Mouse (Mus musculus) hindbrain, embryonic 13.5 days (tissue): ENCODE data around the gene Kif26b. TPM values are rescaled to one million over a fixed set of nuclear protein-coding genes. Genes with fewer than 3 reads are reported as not detected.

Source experiments
- ATAC-seq: fragments of 200-750 bp; cut with Nextera tagmentation; 2 replicates; pipeline ENCODE4 v1.8.0; 2017; ENCODE audit warnings: moderate TSS enrichment; ENCODE audit not compliant: low FRiP score
- H3K27ac ChIP-seq: fragments of 300-500 bp; sonication (generic); 2 replicates; pipeline ENCODE4 v1.5.1; 2015; ENCODE audit warnings: inconsistent platforms, mild to moderate bottlenecking, moderate library complexity
- H3K27me3 ChIP-seq: fragments of 300-500 bp; sonication (generic); 2 replicates; pipeline ENCODE4 v1.6.1; 2015; ENCODE audit warnings: mild to moderate bottlenecking, inconsistent platforms
- H3K36me3 ChIP-seq: fragments of 300-500 bp; sonication (generic); 2 replicates; pipeline ENCODE4 v1.6.1; 2015; ENCODE audit warnings: mild to moderate bottlenecking, inconsistent platforms
- H3K4me1 ChIP-seq: fragments of 300-500 bp; sonication (generic); replicated peaks from 2 replicates; pipeline ENCODE4 v1.6.1; 2015; ENCODE audit warnings: inconsistent platforms
- H3K4me2 ChIP-seq: fragments of 300-500 bp; sonication (generic); 2 replicates; pipeline ENCODE4 v1.6.1; 2015; ENCODE audit warnings: inconsistent platforms, mild to moderate bottlenecking, moderate library complexity
- H3K4me3 ChIP-seq: fragments of 300-500 bp; sonication (generic); 2 replicates; pipeline ENCODE4 v1.5.1; 2015; ENCODE audit warnings: mild to moderate bottlenecking, inconsistent platforms
- H3K9ac ChIP-seq: fragments of 300-500 bp; sonication (generic); 2 replicates; pipeline ENCODE4 v1.6.1; 2015; ENCODE audit warnings: mild to moderate bottlenecking, inconsistent platforms
- H3K9me3 ChIP-seq: fragments of 300-500 bp; sonication (generic); 2 replicates; pipeline ENCODE4 v1.6.1; 2016; ENCODE audit warnings: inconsistent platforms
- WGBS: fragments of 180-500 bp; shearing (Covaris S2); methylation state at CpG from one replicate; pipeline ENCODE4 v1.1.7; 2015; 5-methylcytosine and 5-hydroxymethylcytosine counted together
- polyA plus RNA-seq: library from polyadenylated mRNA; unstranded; fragments of >200 nt; fragmentation: Nextera tagmentation; extraction: Ambion mirVana; gene quantifications from 2 replicates; pipeline ENCODE4 v1.2.1, GENCODE M21; 2015

Gene Kif26b
- polyA plus RNA-seq, 1 experiment from 2014 or later, result 9.3 TPM

DNA sequence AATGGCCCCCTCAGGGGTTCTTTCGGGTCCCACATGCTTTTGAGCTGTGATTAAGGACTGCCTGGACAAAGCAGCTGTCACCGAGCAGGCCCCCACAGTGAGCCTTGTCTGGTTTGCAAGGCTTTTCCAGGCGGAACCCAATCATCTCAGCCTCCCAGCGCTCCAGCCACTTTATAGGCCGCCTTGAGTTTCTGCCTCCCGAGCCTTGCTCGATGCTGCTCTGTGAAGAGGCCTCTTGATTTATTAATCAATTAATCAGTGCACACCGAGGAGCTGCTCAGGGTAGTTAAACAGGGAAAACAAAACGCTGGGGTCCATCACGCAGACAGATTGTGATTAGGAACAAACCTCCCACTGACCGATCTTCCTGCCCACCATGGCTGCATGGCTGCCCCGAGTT, 148.2 kb downstream of the Kif26b start:
- H3K27me3 ChIP-seq, result no peaks in the 10 kb centered on the region
- H3K9ac ChIP-seq, result no peak overlapping the region; the same call in 1 of the 2 replicates
- ATAC-seq, result 0 out of 2 replicates have a peak, but pooled peaks have one; percentile 32
- peaks cover 22% of the 10 kb centered on the region for H3K4me1 ChIP-seq
- H3K9me3 ChIP-seq, result no peaks in the 10 kb centered on the region
- H3K27ac ChIP-seq, result 0 out of 2 replicates have a peak overlapping the region, but pooled peaks have one; percentile 45
- peaks cover 7% of the 10 kb centered on the region for H3K36me3 ChIP-seq
- 38% methylated on average over 12 of the region's 12 CpGs for WGBS
- no peak overlapping the region for H3K4me3 ChIP-seq
- no peak overlapping the region for H3K4me2 ChIP-seq

DNA sequence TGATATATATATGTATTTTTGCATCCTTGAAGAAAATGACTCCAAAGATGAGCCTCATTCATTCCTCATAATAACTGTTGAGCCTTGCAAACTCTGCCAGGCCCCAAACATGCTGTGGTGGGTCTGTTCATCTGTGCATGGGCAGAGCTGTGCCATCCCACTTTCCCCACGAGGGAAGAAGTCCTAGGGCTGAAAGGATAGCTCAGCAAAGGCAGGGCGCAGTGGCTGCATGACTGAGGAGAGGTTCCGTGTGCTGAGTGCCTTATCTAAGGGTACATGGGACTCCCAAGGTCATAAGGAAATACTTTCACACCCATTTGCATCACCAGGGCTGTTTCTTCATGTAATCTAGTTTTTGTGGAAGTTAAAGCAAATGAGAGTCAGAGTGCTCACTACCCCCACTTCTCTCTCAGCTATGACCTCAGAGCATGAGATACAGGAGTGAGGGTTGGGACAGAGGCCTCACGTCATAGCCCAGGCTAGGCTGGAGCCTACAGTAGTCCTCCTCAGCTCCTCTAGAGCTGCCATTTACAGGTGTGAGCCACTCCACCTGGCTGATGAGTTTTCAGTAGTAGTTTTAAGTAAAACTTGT, 148.8 kb downstream of the Kif26b start:
- H3K9me3 ChIP-seq, result no peaks in the 10 kb centered on the region
- peaks cover 20% of the 10 kb centered on the region for H3K4me1 ChIP-seq
- no peaks in the 10 kb centered on the region for H3K27me3 ChIP-seq
- no peak overlapping the region for H3K4me3 ChIP-seq
- ATAC-seq, result no peak
- 76% methylated on average over 4 of the region's 4 CpGs for WGBS
- peaks cover 7% of the 10 kb centered on the region for H3K36me3 ChIP-seq
- no peak overlapping the region for H3K9ac ChIP-seq
- no peak overlapping the region for H3K4me2 ChIP-seq
- no peak overlapping the region for H3K27ac ChIP-seq

GRCm38 (mm10) chr1:178683631-178684030, 154.7 kb downstream of the Kif26b start:
- WGBS, result 59% methylated on average over 10 of the region's 10 CpGs
- Histone ChIP-seq H3K36me3 (peaks cover 7% of the 10 kb centered on the region), H3K4me3 (no peak overlapping the region), H3K9me3 (no peaks in the 10 kb centered on the region), H3K4me2 (no peak overlapping the region), H3K27ac (no peak overlapping the region), H3K4me1 (peaks cover 13% of the 10 kb centered on the region; the same call in 1 of the 2 replicates), H3K9ac (no peak overlapping the region), H3K27me3 (no peaks in the 10 kb centered on the region)
- no peak for ATAC-seq

GRCm38 (mm10) chr1:178684991-178685680, 156.2 kb downstream of the Kif26b start:
- Histone ChIP-seq H3K4me1 (peaks cover 13% of the 10 kb centered on the region; the same call in 1 of the 2 replicates), H3K9ac (no peak overlapping the region), H3K27me3 (no peaks in the 10 kb centered on the region), H3K4me3 (no peak overlapping the region), H3K9me3 (no peaks in the 10 kb centered on the region), H3K4me2 (no peak overlapping the region), H3K36me3 (no peaks in the 10 kb centered on the region), H3K27ac (no peak overlapping the region)
- 32% methylated on average over 8 of the region's 8 CpGs for WGBS
- ATAC-seq, result no peak

DNA sequence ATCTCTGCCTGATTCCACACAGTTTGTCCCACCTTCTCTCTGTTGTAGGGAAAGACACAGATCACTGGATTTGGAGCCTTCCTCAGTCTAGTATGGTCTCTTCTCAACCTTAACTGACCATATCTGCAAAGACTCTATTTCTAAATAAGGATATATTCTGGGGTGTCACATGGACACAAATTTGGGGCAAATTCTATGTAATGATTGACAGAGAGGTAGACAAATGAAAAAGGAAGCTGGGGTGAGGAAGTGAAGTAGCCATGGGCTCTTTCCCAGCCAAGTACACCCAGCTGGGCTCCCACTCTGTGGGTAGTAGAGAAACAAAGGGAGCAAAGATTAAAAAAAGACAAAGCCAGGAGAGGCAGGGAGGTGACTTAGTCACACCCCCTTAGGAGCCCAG, 158.0 kb downstream of the Kif26b start:
- Histone ChIP-seq H3K4me1 (peaks cover 13% of the 10 kb centered on the region; the same call in 1 of the 2 replicates), H3K27ac (no peak overlapping the region), H3K9ac (no peak overlapping the region), H3K27me3 (no peaks in the 10 kb centered on the region), H3K9me3 (no peaks in the 10 kb centered on the region), H3K4me3 (no peak overlapping the region), H3K4me2 (no peak overlapping the region), H3K36me3 (no peaks in the 10 kb centered on the region)
- no peak for ATAC-seq

- Histone ChIP-seq H3K4me3 (no peak overlapping the region), H3K27me3 (no peaks in the 10 kb centered on the region), H3K36me3 (no peaks in the 10 kb centered on the region), H3K9me3 (no peaks in the 10 kb centered on the region), H3K4me1 (peaks cover 8% of the 10 kb centered on the region; the same call in 1 of the 2 replicates), H3K27ac (no peak overlapping the region), H3K4me2 (no peak overlapping the region), H3K9ac (no peak overlapping the region)
- WGBS, result 66% methylated on average over 4 of the region's 4 CpGs
- ATAC-seq, result no peak
Measured at GRCm38 (mm10) chr1:178689512-178689911, 160.6 kb downstream of the Kif26b start.

GRCm38 (mm10) chr1:178691679-178692078, 162.8 kb downstream of the Kif26b start:
- WGBS, result 88% methylated on average over 3 of the region's 3 CpGs

DNA sequence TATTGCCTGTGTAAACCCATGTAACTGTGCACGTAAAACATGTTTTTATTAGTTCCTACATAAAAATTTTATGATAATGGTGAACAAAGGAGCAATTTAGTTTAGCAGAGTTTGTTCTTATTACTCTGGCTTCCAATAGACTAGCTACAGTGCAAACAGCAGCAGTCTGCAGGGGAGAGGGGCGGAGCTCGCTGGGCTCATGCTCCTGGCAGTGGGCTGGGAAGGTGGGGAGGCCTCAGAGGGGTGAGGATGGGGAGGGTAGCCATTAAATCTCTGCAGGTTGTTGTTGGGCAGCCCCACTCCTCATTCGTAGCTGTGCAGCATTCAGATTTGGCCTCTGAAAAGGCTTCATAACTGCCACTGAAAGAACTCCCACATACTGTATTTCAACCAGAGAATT, 171.2 kb downstream of the Kif26b start:
- H3K9me3 ChIP-seq, result no peaks in the 10 kb centered on the region
- peak; percentile 65; the same call in 1 of the 2 replicates for ATAC-seq
- H3K27me3 ChIP-seq, result no peaks in the 10 kb centered on the region
- peaks cover 16% of the 10 kb centered on the region for H3K4me1 ChIP-seq
- H3K4me3 ChIP-seq, result no peak overlapping the region
- H3K36me3 ChIP-seq, result no peaks in the 10 kb centered on the region
- 67% methylated on average over 4 of the region's 4 CpGs for WGBS
- H3K27ac ChIP-seq, result peak overlapping the region; percentile 55
- no peak overlapping the region for H3K9ac ChIP-seq
- H3K4me2 ChIP-seq, result no peak overlapping the region

More at GRCm38 (mm10) chr1:178691679-178692078, 162.8 kb downstream of the Kif26b start:
- no peaks in the 10 kb centered on the region for H3K27me3 ChIP-seq
- H3K4me3 ChIP-seq, result no peak overlapping the region
- H3K36me3 ChIP-seq, result no peaks in the 10 kb centered on the region
- H3K9me3 ChIP-seq, result no peaks in the 10 kb centered on the region
- H3K4me2 ChIP-seq, result no peak overlapping the region
- H3K4me1 ChIP-seq, result no peaks in the 10 kb centered on the region
- no peak overlapping the region for H3K9ac ChIP-seq
- H3K27ac ChIP-seq, result no peak overlapping the region
- ATAC-seq, result no peak

GRCm38 (mm10) chr1:178703496-178703895, 174.6 kb downstream of the Kif26b start:
- WGBS, result 76% methylated on average over 8 of the region's 8 CpGs
- Histone ChIP-seq H3K9me3 (no peaks in the 10 kb centered on the region), H3K27me3 (no peaks in the 10 kb centered on the region), H3K9ac (no peak overlapping the region), H3K4me2 (no peak overlapping the region), H3K27ac (no peak overlapping the region), H3K4me3 (no peak overlapping the region), H3K36me3 (no peaks in the 10 kb centered on the region), H3K4me1 (peaks cover 7% of the 10 kb centered on the region; the same call in 1 of the 2 replicates)
- ATAC-seq, result no peak

DNA sequence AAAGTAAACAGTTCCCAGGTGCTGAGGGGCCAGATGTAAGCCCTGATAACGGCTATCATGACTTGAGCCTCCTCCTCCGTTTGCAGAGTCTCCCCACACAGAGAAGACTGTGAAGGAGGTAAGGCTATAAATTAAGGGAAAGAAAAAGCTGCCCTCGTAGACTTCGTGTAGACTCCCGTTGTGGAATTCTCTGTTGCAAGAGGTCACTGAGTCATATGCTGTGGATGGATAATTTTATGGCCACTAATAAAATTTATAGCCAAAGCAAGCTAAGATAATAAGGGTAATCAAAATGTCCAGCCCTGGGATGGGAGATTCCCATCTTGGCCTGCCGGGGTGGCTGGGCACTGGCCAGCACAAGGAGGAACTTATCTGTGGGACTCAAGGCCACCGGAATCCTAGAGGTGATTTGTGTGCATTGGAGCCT, 179.0 kb downstream of the Kif26b start:
- no peak overlapping the region for H3K4me3 ChIP-seq
- no peak overlapping the region for H3K27ac ChIP-seq
- H3K9ac ChIP-seq, result no peak overlapping the region
- no peak for ATAC-seq
- no peaks in the 10 kb centered on the region for H3K9me3 ChIP-seq
- H3K4me1 ChIP-seq, result no peaks in the 10 kb centered on the region
- H3K27me3 ChIP-seq, result no peaks in the 10 kb centered on the region
- H3K36me3 ChIP-seq, result no peaks in the 10 kb centered on the region
- H3K4me2 ChIP-seq, result no peak overlapping the region
- 79% methylated on average over 7 of the region's 7 CpGs for WGBS

- ATAC-seq, result no peak
- H3K27ac ChIP-seq, result no peak overlapping the region
- H3K4me3 ChIP-seq, result no peak overlapping the region
- no peaks in the 10 kb centered on the region for H3K9me3 ChIP-seq
- no peak overlapping the region for H3K4me2 ChIP-seq
- H3K27me3 ChIP-seq, result no peaks in the 10 kb centered on the region
- H3K4me1 ChIP-seq, result no peaks in the 10 kb centered on the region
- 92% methylated on average over 1 of the region's 1 CpGs for WGBS
- H3K36me3 ChIP-seq, result no peaks in the 10 kb centered on the region
- H3K9ac ChIP-seq, result no peak overlapping the region
Measured at GRCm38 (mm10) chr1:178708356-178708755, 179.4 kb downstream of the Kif26b start.

DNA sequence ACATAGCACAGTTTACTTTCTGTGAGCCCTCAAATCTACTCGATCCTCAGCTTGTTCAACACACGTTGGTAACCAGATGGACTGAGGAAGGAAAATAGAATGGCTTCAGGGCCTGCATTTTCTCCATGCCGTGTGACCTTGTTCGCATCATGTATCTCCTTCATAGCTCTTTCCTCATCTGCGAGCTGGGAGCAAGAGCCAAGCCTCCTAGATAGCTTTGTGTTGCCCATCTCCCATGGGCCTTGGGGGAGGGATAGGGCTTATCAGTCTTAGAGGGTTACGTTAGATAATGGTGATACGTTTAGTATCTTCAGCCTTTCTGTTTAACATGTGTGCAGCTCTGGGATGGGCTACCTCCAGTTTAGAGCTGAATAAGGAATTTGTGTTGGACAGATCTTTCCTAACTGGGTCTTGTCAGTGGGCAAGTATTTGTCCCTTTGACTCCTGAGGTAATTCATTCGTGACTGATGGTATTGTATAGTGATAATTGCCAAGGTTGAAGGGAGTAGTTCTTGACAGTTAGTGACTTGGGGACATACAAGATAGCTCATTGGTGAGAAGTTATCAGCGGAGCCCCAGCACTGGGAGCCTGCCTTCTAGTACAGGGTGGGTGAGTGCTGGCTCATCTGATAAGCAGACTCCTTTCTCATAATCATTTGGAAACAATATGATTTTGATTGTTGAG, 183.4 kb downstream of the Kif26b start:
- Histone ChIP-seq H3K4me1 (no peaks in the 10 kb centered on the region), H3K27me3 (no peaks in the 10 kb centered on the region), H3K27ac (no peak overlapping the region), H3K4me3 (no peak overlapping the region), H3K4me2 (no peak overlapping the region), H3K9ac (no peak overlapping the region), H3K36me3 (no peaks in the 10 kb centered on the region), H3K9me3 (no peaks in the 10 kb centered on the region)
- no peak for ATAC-seq
- 83% methylated on average over 9 of the region's 9 CpGs for WGBS
